Mouse (Mus musculus) left cerebral cortex, postnatal 4 days (tissue): ENCODE data around the gene Gm20388. TPM values are rescaled to one million over a fixed set of nuclear protein-coding genes. Genes with fewer than 3 reads are reported as not detected.
"Not testable (repeated sequence)": the region's sequence is repeated elsewhere in the genome, so short reads cannot be mapped to it uniquely, and the experiment has no call there.

Experiments
- DNase-seq: peaks from one replicate; pipeline ENCODE4 v3.0.0-alpha.2; 2022
- intact Hi-C: fragments of 180-260 bp; cut with DNase I; formaldehyde crosslinking; loops from one replicate; pipeline ENCODE4 v1.15.1; 2025
- total RNA-seq, 2 experiments: library from RNA; stranded (reverse); gene quantifications; 2 replicates each; pipeline ENCODE4 v1.2.3; 2021

The Gm20388 gene
- total RNA-seq, 2 experiments from 2014 or later, result 6.5 to 12.8 TPM

DNA sequence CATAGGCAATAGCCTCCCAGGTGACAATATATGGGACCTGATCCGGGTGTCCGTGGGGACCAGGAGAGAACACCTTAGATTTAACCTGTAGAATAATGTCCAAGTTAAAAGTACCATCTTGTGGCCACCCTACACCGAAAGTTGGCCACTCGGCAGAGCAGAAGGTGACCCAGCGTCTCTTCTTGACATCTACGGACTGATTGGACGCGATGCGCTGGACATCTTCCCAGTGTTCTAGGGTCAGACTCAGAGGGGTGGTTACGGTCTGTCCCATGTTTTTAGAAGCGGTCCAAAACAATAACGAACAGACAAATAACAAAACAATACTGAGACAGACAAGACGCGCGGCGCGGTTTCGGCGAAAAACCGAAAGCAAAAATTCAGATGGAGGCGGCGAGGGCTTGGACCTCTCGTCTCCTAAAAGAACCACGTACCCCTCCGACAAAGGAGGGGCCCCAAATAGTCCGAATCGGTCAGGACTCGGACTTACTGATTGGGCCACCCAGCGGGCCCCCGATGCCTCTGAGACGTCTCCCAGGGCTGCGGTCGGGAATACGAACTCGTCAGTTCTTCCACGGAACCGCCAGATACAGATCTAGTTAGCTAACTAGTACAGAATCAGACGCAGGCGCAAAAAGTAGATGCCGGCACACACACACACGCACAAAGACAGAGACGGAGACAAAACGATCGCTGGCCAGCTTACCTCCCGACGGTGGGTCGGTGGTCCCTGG, 3522.8 kb downstream of the Gm20388 start:
- DNase-seq, intact Hi-C loops: not testable (repeated sequence)

GRCm38 (mm10) chr8:123441788-123442187, 3531.1 kb downstream of the Gm20388 start:
- intact Hi-C loops, result no loop called here

DNA sequence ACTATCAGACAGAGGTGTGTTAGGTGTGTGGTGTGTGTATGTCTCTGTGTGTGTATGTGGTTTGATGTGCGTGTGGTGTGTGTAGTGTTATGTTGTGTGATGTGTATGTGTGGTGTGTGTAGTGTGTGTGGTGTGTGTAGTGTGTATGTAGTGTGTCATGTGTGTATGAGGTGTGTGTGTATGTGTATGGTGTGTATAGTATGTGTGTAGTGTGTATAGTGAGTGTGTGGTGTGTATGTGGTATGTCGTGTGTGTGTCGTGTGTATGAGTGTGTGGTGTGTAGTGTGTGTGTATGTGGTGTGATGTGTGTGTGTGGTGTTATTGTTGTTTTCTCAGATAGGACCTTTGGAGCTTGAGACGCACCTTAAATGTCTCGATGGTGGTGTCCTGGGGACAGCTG, 3531.7 kb downstream of the Gm20388 start:
- intact Hi-C loops, result no loop called here
- DNase-seq, result no peak

More at GRCm38 (mm10) chr8:123441788-123442187, 3531.1 kb downstream of the Gm20388 start:
- DNase-seq, result no peak

GRCm38 (mm10) chr8:123442871-123443575, 3532.4 kb downstream of the Gm20388 start:
- DNase-seq, result peak; percentile 96
- intact Hi-C loops, result no loop called here

GRCm38 (mm10) chr8:123443576-123443921, 3532.9 kb downstream of the Gm20388 start:
- intact Hi-C loops, result no loop called here
- no peak for DNase-seq

- no peak for DNase-seq
- intact Hi-C loops, result no loop called here
These were observed 3533.5 kb downstream of the Gm20388 start for GRCm38 (mm10) chr8:123444131-123444530.

DNA sequence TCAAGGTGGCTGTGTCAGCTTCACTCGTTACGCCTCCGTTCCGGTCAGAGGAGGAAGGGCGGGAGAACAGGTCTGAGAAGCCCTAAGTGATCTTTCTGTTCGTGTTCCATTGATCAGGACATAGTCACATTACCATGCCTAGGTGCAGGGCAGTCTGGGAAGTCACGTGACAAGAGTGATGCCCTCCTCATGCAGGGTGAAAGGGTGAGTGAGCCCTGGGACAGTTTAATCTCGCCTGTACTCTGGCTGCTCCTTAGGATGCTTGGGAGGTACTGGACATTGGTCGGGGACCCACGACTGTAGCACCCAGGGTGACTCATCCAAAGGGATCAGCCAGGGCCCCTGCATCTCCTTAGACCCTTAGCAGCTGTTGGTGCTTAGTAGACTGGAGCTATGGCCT, 3535.3 kb downstream of the Gm20388 start:
- no peak for DNase-seq
- intact Hi-C loops, result no loop called here

DNA sequence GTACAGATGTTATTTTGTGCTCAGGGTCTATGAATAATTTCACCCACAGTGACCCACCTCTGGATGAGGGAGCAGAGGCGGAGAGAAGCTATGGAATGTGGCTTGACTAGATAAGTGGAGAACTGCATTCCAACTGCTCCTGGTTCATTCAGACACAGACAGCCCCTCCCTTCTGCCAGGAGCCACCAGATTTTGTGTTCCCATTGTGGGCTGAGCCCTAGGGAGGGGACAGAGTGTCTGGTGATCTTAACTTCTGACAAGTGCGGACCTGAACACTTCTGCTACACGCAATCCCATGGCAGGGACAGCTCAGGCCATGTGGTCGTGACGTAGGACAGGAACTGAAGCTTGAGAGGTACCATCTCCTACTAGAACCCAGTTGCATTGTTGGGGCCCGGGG, 3536.2 kb downstream of the Gm20388 start:
- intact Hi-C loops, result no loop called here
- DNase-seq, result no peak

- no peak for DNase-seq
- intact Hi-C loops, result no loop called here
These were observed 3540.1 kb downstream of the Gm20388 start for GRCm38 (mm10) chr8:123450783-123451182.

- DNase-seq, intact Hi-C loops: not testable (repeated sequence)
These were observed 3541.1 kb downstream of the Gm20388 start for GRCm38 (mm10) chr8:123451747-123452146.

DNA sequence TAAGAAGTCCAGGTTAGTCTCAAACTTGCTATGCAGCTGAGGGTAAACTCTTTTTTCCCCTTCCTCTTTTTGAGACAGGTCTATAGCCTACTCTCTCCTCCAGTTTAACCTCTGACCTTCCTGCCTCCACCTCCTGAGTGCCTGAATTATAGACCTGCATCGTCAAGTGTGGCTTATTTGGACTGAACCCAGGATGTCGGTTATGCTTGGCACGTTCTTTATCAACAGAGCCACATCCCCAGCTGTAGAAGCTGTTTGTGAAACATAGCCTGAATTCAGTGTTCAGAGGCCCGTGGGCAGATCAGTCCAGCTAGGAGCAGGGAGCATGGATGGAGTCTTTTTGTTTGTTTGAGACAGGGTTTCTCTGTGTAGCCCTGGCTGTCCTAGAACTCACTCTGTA, 3541.5 kb downstream of the Gm20388 start:
- DNase-seq, result no peak
- intact Hi-C loops, result no loop called here

- intact Hi-C loops, result no loop called here
- no peak for DNase-seq
These were observed 3542.7 kb downstream of the Gm20388 start for GRCm38 (mm10) chr8:123453291-123453690.

DNA sequence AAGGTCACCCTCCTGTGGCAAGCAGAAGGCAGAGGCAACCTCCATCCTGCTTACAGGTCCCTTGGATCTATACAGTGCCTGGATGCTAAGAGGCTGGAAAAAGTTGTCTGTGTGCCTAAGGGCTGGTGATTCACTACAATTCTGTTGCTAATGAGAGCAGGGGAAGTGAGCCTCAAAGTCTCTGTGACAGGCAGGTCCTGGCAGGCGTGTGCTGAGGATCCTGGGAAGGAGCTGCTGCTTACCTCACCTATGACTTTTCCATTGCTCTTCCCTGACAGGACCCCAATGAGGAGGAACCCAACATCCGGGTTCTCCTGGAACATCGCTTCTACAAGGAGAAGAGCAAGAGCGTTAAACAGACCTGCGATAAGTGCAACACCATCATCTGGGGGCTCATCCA, 3543.3 kb downstream of the Gm20388 start:
- intact Hi-C loops, result no loop called here
- DNase-seq, result no peak

DNA sequence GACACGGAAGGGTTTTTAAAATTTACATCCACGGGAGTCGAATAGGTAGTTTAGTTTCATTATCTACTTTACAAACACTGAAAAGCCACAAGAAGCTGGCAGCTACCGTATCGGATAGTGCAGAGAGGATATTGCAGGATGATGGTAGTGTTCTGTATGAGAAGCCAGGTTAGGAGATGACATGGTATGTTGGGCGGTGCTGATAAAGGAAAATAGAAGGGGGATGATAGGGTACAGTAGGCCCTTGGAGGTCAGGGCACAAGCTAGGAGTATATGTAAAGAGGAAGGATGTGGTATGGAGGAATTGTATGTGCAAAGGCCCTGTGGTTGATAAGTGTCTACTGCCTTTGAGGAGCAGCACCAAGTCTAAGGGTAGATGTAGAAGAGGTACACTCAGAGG, 3543.9 kb downstream of the Gm20388 start:
- DNase-seq, result no peak
- intact Hi-C loops, result no loop called here

DNA sequence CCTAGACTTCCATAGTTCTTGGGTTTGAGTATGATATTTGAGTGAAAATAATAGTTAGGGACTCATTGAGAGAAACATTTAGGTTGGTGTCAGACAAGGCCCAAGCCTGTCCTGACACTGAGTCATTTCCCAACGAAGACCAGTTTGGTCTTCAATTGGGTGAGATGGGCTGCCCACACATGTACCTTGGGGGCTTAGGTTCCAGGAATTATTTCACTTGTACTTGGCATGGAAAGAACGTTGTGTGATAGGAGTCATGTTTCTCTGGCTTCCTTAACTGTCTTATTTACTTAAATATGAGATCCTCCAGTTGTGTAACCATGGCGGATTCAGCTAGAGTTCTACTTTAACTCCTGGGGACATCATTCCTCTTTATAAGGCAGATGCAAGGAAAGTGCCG, 3553.0 kb downstream of the Gm20388 start:
- no peak for DNase-seq
- intact Hi-C loops, result no loop called here

- DNase-seq, result no peak
- intact Hi-C loops, result no loop called here
These were observed 3556.8 kb downstream of the Gm20388 start for GRCm38 (mm10) chr8:123467476-123467875.

DNA sequence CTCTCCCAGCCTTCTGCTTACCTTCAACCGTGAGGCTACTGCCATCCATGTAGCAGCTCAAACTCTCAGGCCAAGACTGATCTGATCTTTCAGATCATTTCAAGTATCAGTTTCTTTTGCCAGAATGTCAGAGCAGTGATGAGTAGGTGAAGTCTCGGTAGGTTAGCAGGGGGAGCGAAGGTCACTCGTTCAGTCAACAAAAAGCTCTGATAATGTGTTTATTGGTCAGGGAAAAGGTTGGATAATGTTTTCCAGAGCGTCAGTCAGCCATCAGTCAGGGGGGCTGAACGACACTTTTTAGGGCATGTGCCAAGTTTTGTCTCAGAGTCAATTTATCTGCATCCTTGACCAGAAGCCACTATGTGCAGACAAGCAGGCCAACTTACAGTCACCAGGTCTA, 3562.3 kb downstream of the Gm20388 start:
- DNase-seq, intact Hi-C loops: not testable (repeated sequence)

DNA sequence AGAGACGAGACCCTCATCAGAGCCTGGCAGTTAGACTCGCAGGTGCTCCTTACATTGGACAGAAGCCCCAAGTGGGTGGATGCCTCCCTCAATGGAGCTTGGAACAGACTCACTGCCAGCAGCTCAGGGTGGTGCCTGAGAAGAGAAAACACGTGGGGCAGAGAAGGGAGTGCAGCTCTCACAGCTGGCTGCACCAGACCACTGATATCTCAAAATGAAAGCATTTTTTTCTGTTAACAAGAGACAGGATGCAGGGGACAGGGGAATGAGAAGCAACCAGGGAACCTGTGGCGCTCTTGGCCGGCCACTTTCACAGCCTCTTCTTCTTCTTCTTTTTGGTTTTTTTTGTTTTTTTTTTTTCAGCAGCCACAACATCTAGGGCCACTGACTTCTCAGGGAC, 3563.9 kb downstream of the Gm20388 start:
- DNase-seq, intact Hi-C loops: not testable (repeated sequence)

DNA sequence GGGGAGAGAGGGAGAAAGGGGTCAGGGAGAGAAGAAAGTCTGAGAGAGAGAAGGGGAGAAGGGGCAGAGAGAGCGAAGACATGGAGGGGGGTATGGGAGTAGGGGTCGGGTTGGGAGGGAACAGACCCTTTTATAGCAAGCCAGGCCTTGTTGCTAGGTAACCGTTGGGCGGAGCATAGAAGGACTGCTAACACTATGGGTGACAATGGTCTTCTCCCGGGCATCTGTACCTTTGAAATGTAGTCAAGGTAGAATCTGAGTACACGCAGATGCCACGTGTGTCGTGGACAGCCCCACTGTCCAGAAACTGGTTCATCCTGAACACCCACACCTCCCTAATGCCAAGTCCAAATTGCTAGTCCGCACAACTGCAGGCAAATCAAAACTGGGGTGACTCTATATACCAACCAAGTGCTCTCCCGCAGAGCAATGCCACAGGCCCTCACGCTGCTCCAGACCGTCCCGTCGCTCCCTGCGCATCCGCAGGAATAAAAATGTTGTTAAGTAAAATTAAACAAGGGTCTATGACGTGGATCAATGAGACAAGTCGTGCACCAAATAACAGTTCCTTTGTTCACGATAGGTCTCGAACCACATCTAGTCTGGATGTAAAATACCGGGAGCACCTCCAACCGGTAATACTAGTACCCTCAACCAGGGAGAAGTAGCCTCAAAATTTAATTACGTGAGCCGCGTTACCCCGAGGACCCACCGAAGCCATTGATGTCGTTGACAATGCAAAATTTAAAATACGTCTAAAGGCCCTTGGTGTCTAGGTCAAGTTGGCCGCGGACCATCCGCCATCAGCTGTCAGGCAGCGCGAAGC, 3566.5 kb downstream of the Gm20388 start:
- no peak for DNase-seq
- intact Hi-C loops, result no loop called here

GRCm38 (mm10) chr8:123477737-123478258, 3567.2 kb downstream of the Gm20388 start, which contains the start of gene Afg3l1:
Afg3l1 (plus strand) TSS chr8:123477903.
- intact Hi-C loops, result no loop called here
- DNase-seq, result peak; percentile 96
